Mouse (Mus musculus): ENCODE data around the gene Adgrf1.

Adgrf1 gene

GRCm38 (mm10) chr17:43270161-43270560 is at the start of gene Adgrf1:
Gene Adgrf1, plus strand, starts transcription at chr17:43270329.
- DNase-seq, result no peak

GRCm38 (mm10) chr17:43226101-43226500 is 44.0 kb upstream of the Adgrf1 start:
- DNase-seq, result no peak

- DNase-seq, result peak; percentile 76
These were observed 40.3 kb upstream of the Adgrf1 start for GRCm38 (mm10) chr17:43229621-43230513.

GRCm38 (mm10) chr17:43230821-43231220 is 39.3 kb upstream of the Adgrf1 start:
- no peak for DNase-seq

- DNase-seq, result no peak
These were observed 37.4 kb upstream of the Adgrf1 start for GRCm38 (mm10) chr17:43232769-43233168.

- DNase-seq, result no peak
These were observed 33.4 kb upstream of the Adgrf1 start for GRCm38 (mm10) chr17:43236656-43237250.

GRCm38 (mm10) chr17:43239035-43239434 is 31.1 kb upstream of the Adgrf1 start:
- DNase-seq, result no peak

- DNase-seq, result peak; percentile 21
These were observed 29.0 kb upstream of the Adgrf1 start for GRCm38 (mm10) chr17:43241134-43241533.

- DNase-seq, result no peak
These were observed 27.5 kb upstream of the Adgrf1 start for GRCm38 (mm10) chr17:43242609-43243008.

GRCm38 (mm10) chr17:43245364-43245763 is 24.8 kb upstream of the Adgrf1 start:
- DNase-seq, result no peak

GRCm38 (mm10) chr17:43247245-43247644 is 22.9 kb upstream of the Adgrf1 start:
- DNase-seq, result no peak

- DNase-seq, result no peak
These were observed 20.5 kb upstream of the Adgrf1 start for GRCm38 (mm10) chr17:43249645-43250044.

GRCm38 (mm10) chr17:43251249-43252125 is 18.6 kb upstream of the Adgrf1 start:
- no peak for DNase-seq

GRCm38 (mm10) chr17:43252846-43253245 is 17.3 kb upstream of the Adgrf1 start:
- no peak for DNase-seq

GRCm38 (mm10) chr17:43254261-43254660 is 15.9 kb upstream of the Adgrf1 start:
- no peak for DNase-seq

- DNase-seq, result no peak
These were observed 13.5 kb upstream of the Adgrf1 start for GRCm38 (mm10) chr17:43256536-43257135.

- no peak for DNase-seq
These were observed 12.4 kb upstream of the Adgrf1 start for GRCm38 (mm10) chr17:43257699-43258098.

GRCm38 (mm10) chr17:43261937-43262336 is 8.2 kb upstream of the Adgrf1 start:
- no peak for DNase-seq

GRCm38 (mm10) chr17:43264739-43265138 is 5.4 kb upstream of the Adgrf1 start:
- no peak for DNase-seq

GRCm38 (mm10) chr17:43265178-43265837 is 4.8 kb upstream of the Adgrf1 start:
- DNase-seq, result peak; percentile 59

- no peak for DNase-seq
These were observed 4.2 kb upstream of the Adgrf1 start for GRCm38 (mm10) chr17:43265944-43266343.

- no peak for DNase-seq
These were observed 3.5 kb upstream of the Adgrf1 start for GRCm38 (mm10) chr17:43266636-43267035.
